Mouse (Mus musculus): Measurements from ENCODE around the gene Ppp1r14c. TPM values are rescaled to one million over a fixed set of nuclear protein-coding genes. Genes with fewer than 3 reads are reported as not detected.
A peak's percentile ranks its signal among the peaks of the same experiment; 100 is the strongest.
"Not testable (repeated sequence)": the region's sequence is repeated elsewhere in the genome, so short reads cannot be mapped to it uniquely, and the experiment has no call there.

Ppp1r14c gene
- total RNA-seq, 1 experiment from 2014 or later = not detected

DNA sequence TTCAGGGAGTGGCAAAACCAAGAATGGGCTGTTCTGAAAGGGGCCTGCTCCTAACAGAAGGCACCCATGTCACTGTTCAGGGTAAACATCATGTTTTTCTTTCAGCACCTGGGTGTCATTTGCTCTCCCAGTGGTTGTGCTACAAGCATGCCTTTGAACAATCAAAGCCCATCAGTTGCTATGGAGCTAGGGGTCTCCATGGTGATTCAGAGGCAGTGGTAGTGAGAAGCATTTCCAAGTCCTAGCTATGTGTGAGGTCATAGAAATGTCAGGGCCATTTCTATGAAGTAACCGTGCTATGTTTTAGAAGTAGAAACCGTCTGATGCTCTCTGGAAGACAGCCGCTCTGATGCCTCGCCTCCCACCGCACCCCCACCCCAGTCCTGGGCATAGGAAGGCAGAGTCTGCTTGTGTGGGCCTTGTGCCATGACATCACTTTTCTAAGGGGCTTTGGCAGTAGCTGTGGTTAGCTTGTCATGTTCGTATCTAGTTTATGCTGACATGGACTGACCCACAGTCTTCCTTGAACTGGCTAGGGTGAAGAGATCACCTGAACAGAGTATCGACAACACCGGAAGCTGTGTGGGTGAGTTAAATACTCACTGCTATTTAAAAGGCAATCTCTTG is 69.1 kb downstream of the Ppp1r14c start:
- ATAC-seq (replicated peaks in 1 of 2; ENCODE audit: insufficient read depth in 1 of 2, low FRiP score in 2 of 2, low TSS enrichment in 1 of 2, low read depth in 1 of 2, poor library complexity in 2 of 2, severe bottlenecking in 2 of 2) = no peak

DNA sequence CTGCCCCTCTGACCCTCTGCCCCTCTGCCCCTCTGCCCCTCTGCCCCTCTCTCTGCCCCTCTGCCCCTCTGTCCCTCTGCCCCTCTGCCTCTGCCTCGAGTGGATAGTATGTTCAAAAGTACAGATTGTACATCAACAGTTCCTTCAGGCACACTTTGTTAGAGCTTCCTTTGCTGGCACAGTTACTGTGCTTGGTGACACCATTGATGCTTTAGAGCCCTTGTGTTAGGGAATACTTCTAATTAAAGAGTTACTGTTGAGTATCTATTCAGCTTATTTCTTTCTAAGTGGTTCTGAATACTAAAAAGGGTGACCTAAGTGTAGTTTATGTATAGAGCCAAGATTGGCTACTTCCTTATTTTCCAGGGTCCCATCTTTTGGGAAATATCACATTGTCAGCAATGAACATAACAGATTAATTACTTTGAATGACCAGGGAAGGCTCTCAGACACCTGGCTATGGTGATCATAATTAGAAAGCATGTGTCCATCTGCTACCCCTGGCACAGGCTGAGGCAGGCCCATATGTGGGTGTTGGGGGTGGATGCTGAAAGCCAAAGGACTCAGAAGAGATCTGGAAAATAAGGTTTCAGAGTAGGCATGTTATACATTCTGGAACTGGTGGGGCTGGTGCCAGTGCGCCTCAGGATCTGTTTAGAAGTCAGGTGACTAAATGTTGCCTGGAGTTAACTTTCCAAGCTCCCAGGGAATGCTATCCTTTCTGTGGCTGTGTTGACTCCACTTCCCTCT is 75.0 kb downstream of the Ppp1r14c start:
- no peak for ATAC-seq (replicated peaks in 1 of 2; ENCODE audit: insufficient read depth in 1 of 2, low FRiP score in 2 of 2, low TSS enrichment in 1 of 2, low read depth in 1 of 2, poor library complexity in 2 of 2, severe bottlenecking in 2 of 2)

DNA sequence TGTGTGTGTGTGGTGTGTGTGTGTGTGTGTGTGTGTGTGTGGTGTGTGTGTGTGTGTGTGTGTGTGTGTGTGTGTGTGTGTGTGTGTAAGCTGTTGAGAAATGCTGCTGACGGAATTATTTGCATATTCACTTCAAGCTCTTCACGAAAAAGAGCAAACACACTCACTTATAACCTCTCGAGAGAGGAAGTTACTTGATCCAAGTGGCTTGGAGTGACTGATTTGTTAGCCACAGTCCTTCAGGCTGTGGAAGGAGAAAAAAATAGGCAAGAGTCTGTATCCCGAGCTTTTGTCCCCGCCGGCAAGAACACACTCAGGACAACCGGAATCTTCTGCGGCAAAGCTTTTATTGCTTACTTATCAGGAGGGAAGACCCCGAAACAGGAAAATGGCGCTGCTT is 80.9 kb downstream of the Ppp1r14c start:
- not testable (repeated sequence) for ATAC-seq (replicated peaks in 1 of 2; ENCODE audit: insufficient read depth in 1 of 2, low FRiP score in 2 of 2, low TSS enrichment in 1 of 2, low read depth in 1 of 2, poor library complexity in 2 of 2, severe bottlenecking in 2 of 2)

DNA sequence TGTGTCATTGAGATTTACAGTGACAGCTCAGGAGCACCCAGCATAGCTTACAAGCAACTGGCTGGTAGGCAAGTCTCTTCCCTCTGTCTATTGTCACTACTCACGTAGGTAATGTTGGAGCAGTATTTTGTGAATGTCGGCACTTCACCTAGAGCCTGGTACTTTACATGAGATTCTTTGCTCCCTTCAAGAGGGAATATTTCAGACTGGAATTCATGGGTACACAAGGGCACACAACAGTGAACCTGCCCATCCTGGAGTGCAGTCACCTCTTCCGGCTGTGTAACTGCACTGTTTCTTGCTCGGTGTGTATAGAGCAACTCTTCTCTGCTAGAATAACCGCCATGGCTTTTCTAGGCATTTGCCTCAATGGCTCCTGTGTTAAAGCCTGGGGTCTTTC is 82.8 kb downstream of the Ppp1r14c start:
- no peak for ATAC-seq (replicated peaks in 1 of 2; ENCODE audit: insufficient read depth in 1 of 2, low FRiP score in 2 of 2, low TSS enrichment in 1 of 2, low read depth in 1 of 2, poor library complexity in 2 of 2, severe bottlenecking in 2 of 2)

DNA sequence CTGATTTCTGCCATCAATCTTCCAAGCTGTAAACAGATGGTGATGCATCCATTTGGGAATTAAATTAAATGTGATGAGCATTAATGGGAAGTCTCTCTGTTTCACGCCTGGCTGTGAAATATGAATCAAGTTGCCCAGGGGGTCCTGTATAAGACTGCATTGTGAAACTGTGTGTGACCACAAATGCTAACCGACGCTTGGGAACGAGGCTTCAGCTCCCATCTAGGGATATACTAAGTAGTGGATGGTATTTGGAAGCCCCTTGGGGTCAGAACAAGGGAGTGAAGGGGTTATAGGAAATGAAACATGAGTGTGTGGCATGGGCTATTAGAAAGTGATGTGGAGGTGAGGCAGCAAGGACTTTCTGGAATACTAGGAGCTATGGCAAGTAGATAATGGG is 86.1 kb downstream of the Ppp1r14c start:
- ATAC-seq (replicated peaks in 1 of 2; ENCODE audit: insufficient read depth in 1 of 2, low FRiP score in 2 of 2, low TSS enrichment in 1 of 2, low read depth in 1 of 2, poor library complexity in 2 of 2, severe bottlenecking in 2 of 2) = no peak

DNA sequence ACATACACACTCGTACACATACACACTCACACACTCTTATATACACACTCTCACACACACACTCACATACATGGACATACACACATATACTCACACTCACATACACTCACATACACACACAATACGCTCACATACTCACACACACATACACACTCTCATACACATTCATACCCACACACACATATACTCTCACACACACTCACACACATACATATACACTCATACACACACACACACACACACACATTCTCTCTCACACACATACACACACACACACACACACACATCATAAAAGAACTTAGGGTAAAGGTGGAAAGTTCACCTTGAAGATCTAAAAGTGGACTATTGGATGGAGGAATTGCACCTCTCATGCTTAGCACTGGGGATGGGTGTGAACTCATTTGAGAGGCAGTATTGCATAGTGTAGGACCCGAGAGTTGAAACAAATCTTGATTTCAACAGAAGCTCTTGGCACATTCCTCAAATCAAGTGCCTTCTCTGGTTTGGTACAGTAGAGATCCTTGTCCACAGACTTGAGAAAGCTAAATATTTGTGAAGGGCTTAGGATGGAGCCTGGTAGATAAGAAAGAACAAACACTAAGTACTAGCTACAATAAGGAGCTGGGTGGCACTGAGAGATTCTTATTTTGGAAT is 87.1 kb downstream of the Ppp1r14c start:
- no peak for ATAC-seq (replicated peaks in 1 of 2; ENCODE audit: insufficient read depth in 1 of 2, low FRiP score in 2 of 2, low TSS enrichment in 1 of 2, low read depth in 1 of 2, poor library complexity in 2 of 2, severe bottlenecking in 2 of 2)

DNA sequence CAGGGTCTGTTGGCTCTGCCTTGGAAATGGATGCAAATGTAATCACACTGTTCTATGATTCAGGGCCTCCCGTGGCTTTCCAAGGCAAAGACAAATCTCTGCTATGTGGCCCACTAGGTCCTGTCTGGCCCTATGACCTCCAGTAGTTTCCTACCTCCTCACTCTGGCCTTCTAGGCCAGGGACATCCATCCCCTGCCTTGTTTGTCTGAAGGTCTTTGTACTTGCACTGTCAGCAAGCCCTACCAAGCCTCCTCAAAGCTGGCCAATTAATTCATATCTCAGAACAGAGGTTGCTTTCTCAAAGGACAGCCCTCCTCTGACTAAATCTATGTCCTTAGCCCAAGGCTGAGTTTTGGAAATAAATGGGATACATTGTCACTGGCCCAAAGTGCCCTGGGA is 92.8 kb downstream of the Ppp1r14c start:
- ATAC-seq (replicated peaks in 1 of 2; ENCODE audit: insufficient read depth in 1 of 2, low FRiP score in 2 of 2, low TSS enrichment in 1 of 2, low read depth in 1 of 2, poor library complexity in 2 of 2, severe bottlenecking in 2 of 2) = no peak

DNA sequence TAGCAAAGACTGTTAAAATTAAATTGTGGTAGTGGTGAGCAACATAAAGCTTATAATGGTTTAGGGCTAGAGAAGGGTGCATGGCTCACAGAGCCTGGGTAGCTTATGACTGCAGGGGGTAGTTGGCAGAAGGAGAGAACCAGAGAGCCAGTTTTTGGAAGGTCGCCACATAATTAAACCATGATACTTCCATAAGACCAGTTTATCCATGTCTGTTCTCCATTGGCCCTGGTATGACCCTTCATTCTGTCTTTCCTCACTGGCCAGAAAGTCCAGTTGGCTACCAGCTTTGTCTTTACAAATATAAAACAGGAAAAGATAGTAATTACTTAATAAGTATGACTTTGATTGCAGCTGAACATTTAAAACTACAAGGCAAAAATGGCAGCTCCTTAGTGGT is 95.0 kb downstream of the Ppp1r14c start:
- ATAC-seq (replicated peaks in 1 of 2; ENCODE audit: insufficient read depth in 1 of 2, low FRiP score in 2 of 2, low TSS enrichment in 1 of 2, low read depth in 1 of 2, poor library complexity in 2 of 2, severe bottlenecking in 2 of 2) = no peak

DNA sequence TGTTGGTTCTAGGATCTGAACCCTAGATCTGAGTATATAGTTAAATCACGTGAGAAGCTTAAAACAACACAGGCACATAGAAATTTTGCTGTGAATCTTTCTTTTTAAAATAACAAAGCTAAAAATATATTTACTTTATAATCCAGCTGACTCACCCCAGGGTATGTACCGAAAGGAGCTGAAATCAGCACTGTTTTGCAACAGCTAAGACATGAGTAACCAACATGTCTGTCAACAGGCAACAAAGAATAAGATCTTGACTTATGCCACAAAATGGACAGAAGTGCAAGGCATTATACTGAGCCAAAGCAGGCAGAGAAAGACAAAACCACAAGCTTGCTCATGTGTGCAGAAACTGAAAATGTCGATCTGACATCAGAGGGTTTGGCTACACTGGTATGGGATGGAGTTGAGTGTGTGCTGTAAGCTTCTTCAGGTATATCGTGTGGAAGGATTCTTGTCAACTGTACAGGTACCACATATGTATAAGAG is 100.3 kb downstream of the Ppp1r14c start:
- ATAC-seq (replicated peaks in 1 of 2; ENCODE audit: insufficient read depth in 1 of 2, low FRiP score in 2 of 2, low TSS enrichment in 1 of 2, low read depth in 1 of 2, poor library complexity in 2 of 2, severe bottlenecking in 2 of 2) = no peak

DNA sequence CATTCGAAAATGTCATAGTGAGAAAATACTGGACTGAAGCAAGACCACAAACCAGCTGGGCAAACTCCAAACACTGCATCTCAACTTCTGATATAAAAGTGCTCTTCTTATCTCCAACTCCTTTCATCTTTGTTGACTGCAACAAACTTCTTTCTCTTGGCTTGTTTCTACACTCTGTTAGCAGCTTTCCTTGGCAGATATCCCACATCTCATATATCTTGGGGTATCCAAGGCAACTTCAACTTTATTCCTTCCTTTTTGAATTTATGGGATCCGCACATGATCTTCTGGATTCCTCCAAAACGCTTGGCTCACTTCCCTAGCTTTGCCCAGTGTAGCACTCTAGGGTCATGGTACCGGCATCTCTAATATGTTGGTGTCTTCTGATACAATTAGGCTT is 102.7 kb downstream of the Ppp1r14c start:
- ATAC-seq (replicated peaks in 1 of 2; ENCODE audit: insufficient read depth in 1 of 2, low FRiP score in 2 of 2, low TSS enrichment in 1 of 2, low read depth in 1 of 2, poor library complexity in 2 of 2, severe bottlenecking in 2 of 2) = no peak

DNA sequence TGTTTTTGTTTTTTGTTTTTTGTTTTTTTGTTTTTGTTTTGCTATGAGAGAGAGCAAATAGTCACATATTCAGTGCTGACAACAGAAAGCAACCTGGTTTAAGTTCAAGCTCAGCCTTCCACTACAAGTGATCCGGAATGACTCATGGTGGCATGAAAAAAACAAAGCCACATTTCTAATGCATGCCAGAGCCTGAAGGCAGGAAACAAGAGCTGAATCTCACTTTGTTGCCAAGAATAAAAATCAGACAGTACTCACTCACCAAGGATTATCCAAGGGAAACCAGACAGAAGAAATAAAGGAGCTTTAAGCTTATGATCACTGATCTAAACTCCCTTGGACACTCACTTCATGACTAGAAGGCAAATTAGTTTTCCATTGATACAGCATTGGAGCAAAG is 110.8 kb downstream of the Ppp1r14c start:
- no peak for ATAC-seq (replicated peaks in 1 of 2; ENCODE audit: insufficient read depth in 1 of 2, low FRiP score in 2 of 2, low TSS enrichment in 1 of 2, low read depth in 1 of 2, poor library complexity in 2 of 2, severe bottlenecking in 2 of 2)

DNA sequence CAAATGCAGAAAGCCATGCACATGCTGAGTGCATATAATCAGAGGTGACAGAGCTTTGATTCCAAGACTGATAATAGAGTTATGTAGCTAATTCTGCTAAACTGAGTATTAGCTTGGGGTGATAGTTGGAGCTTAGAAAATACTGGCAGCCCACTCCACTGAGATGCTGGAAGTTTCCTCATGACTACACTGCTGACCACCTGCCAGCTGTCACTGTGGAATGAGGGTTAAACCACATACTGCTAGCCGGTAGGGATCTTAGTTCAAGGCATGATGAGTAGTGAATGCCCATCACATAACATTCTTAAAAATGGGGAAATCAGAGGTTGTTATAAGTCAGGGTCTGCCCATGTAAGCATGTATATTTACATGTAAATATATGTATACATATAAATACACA is 113.9 kb downstream of the Ppp1r14c start:
- ATAC-seq (replicated peaks in 1 of 2; ENCODE audit: insufficient read depth in 1 of 2, low FRiP score in 2 of 2, low TSS enrichment in 1 of 2, low read depth in 1 of 2, poor library complexity in 2 of 2, severe bottlenecking in 2 of 2) = no peak

DNA sequence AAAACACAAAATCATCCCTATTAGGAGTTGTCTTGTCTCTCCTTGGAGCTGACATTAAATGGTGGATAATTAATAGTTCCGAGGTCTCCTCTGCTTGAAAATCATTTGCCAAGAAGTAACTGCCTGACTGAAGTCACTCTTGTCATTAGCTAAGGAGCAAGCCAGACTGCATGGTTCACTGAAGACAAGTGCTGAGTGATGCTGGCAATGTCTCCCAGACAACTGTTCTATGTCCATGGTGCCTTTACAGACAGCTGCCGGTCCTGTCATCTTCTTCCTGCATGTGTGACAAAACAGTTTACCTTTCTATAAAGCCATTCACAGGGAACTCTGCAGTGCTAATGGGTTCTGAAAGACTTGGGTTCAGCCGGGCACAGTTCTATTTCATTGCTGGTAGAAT is 124.2 kb downstream of the Ppp1r14c start:
- ATAC-seq (replicated peaks in 1 of 2; ENCODE audit: insufficient read depth in 1 of 2, low FRiP score in 2 of 2, low TSS enrichment in 1 of 2, low read depth in 1 of 2, poor library complexity in 2 of 2, severe bottlenecking in 2 of 2) = no peak

DNA sequence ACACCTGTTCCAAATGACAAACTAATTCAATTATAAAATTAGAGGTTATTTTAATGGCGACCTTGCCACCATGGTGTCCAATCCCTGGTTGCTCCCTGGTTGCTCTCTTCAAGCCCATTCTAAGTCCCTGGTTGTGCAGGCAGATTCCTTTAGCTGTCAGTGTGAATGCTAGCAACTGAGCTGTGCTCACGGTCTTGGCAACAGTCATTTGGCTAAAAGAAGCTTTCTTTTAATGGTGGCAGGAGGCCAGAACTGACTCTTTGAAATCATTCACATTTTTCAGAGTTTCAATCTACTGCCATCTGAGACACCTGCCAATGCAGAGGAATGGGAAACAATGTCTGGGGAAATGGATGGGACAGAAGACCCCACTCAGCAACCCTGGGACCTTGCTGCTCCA is 130.9 kb downstream of the Ppp1r14c start:
- ATAC-seq (replicated peaks in 1 of 2; ENCODE audit: insufficient read depth in 1 of 2, low FRiP score in 2 of 2, low TSS enrichment in 1 of 2, low read depth in 1 of 2, poor library complexity in 2 of 2, severe bottlenecking in 2 of 2) = no peak

DNA sequence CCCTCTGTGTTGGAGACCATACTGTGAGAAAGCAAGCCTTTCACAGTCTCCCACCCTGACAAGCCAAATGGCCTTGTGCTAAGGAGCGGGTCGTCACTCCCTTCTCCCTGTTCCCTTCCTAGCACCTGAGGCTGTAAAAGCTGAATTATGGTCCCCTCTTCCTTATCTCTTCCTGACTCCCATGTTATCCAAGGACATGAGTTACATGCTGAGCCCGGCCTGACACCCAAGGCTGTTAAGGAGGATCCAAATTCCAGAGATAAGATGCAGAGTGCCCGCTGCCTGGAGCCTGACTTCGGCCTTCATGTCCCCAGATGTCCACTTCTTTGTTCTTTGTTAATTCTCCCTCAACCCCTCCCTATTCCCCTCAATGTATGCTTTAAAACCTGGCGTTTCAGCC is 135.0 kb downstream of the Ppp1r14c start:
- not testable (repeated sequence) for ATAC-seq (replicated peaks in 1 of 2; ENCODE audit: insufficient read depth in 1 of 2, low FRiP score in 2 of 2, low TSS enrichment in 1 of 2, low read depth in 1 of 2, poor library complexity in 2 of 2, severe bottlenecking in 2 of 2)

DNA sequence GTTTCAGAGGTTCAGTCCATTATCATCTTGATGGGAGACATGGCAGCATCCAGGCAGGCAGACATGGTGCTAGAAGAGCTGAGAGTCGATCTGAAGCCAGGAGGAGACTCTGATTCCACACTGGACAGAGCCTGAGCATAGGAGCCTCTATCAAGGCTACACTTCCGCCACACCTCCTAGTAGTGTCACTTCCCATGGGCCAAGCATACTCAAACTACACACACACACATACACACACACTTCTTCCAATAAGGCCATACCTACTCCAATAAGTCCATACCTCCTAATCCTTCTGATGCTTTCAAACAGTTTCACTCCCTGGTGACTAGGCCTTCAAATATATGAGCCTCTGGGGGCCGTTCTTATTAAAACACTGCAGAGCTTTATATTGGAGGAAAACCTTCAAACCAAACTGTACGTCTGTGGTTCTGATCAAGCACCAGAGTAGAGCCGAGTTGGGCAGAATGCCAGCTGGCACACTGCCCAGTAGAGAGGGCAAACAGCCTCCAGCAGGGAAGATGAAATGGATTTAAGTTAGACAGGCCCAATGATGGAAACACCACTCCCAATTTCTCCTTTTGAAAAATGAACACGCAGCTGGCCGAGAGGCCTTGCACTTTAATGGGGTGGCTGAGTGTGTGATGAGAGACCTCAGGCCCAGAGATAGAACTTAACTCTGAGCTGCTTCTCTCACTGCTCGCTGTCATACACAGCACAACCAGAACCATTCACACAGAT is 141.8 kb downstream of the Ppp1r14c start:
- ATAC-seq (replicated peaks in 1 of 2; ENCODE audit: insufficient read depth in 1 of 2, low FRiP score in 2 of 2, low TSS enrichment in 1 of 2, low read depth in 1 of 2, poor library complexity in 2 of 2, severe bottlenecking in 2 of 2) = peak; percentile 36 to 42; a peak in 1 of 4 replicates

DNA sequence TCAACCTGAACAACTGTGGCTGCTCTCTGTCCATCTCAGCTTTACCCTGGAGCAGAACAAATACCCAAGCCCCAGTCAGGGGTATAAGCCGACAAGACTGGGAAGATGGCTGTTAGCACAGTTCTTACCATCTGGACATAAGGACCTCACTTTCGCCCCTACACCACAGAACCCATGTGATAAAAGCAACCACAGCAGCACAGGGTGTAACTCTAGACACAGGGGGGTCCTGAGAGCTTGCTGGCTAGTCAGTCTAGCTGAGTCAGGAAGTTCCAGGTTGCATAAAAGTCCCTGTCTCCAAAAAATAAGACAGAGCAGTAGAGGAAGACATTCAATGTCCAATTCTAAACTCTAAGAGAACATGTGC is 142.3 kb downstream of the Ppp1r14c start:
- ATAC-seq (replicated peaks in 1 of 2; ENCODE audit: insufficient read depth in 1 of 2, low FRiP score in 2 of 2, low TSS enrichment in 1 of 2, low read depth in 1 of 2, poor library complexity in 2 of 2, severe bottlenecking in 2 of 2) = no peak

DNA sequence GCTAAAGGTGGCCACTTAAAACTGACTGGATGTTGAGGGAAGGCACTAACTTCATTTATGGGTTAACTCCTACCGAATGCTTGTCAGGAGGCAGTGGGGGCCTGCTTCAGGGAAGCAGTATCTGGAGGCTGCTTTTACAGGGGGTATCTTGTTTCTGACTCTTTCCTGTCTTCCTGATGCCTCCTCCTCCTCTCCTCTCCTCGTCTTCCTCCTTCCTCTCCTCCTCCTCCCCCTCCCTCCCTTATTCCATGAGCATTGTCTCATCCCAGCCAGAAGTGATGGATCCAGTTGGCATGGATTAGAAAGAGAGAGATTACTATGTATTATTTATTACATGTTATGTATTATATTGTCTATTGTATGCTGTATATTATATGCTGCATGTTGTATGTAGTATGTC is 142.9 kb downstream of the Ppp1r14c start:
- ATAC-seq (replicated peaks in 1 of 2; ENCODE audit: insufficient read depth in 1 of 2, low FRiP score in 2 of 2, low TSS enrichment in 1 of 2, low read depth in 1 of 2, poor library complexity in 2 of 2, severe bottlenecking in 2 of 2) = no peak
